Mouse (Mus musculus) adrenal gland (tissue): ENCODE results near the gene Dpy19l3.

ENCODE experiments used
- intact Hi-C: fragments of 180-260 bp; cut with DNase I; formaldehyde crosslinking; loops from one replicate; pipeline ENCODE4 v1.15.1; 2025

Dpy19l3 gene

GRCm38 (mm10) chr7:35753319-35754032 is 778 bp downstream of the Dpy19l3 start:
- intact Hi-C loops: no loop called here

- intact Hi-C loops: no loop called here
Measured at GRCm38 (mm10) chr7:35750873-35751272, 3.4 kb downstream of the Dpy19l3 start.

GRCm38 (mm10) chr7:35747397-35747964 is 6.8 kb downstream of the Dpy19l3 start:
- intact Hi-C loops: no loop called here

GRCm38 (mm10) chr7:35746686-35747396 is 7.4 kb downstream of the Dpy19l3 start:
- intact Hi-C loops: no loop called here

- intact Hi-C loops: no loop called here
Measured at GRCm38 (mm10) chr7:35745281-35745702, 9.0 kb downstream of the Dpy19l3 start.

GRCm38 (mm10) chr7:35744771-35745170 is 9.5 kb downstream of the Dpy19l3 start:
- intact Hi-C loops: loop anchor here (5.0 kb wide), 1 partner anchor 57 kb away; no protein-coding TSS in a partner anchor

- intact Hi-C loops: loop anchor here (5.0 kb wide), 1 partner anchor 55 kb away; no protein-coding TSS in a partner anchor
Measured at GRCm38 (mm10) chr7:35742310-35742709, 11.9 kb downstream of the Dpy19l3 start.

GRCm38 (mm10) chr7:35741858-35742257 is 12.4 kb downstream of the Dpy19l3 start:
- intact Hi-C loops: loop anchor here (5.0 kb wide), 1 partner anchor 55 kb away; no protein-coding TSS in a partner anchor

GRCm38 (mm10) chr7:35740489-35741230 is 13.6 kb downstream of the Dpy19l3 start:
- intact Hi-C loops: loop anchor here (5.0 kb wide), 1 partner anchor 53 kb away; no protein-coding TSS in a partner anchor

- intact Hi-C loops: no loop called here
Measured at GRCm38 (mm10) chr7:35738871-35739270, 15.4 kb downstream of the Dpy19l3 start.

GRCm38 (mm10) chr7:35733313-35734050 is 20.8 kb downstream of the Dpy19l3 start:
- intact Hi-C loops: no loop called here

GRCm38 (mm10) chr7:35732585-35733059 is 21.6 kb downstream of the Dpy19l3 start:
- intact Hi-C loops: no loop called here

GRCm38 (mm10) chr7:35729621-35730031 is 24.6 kb downstream of the Dpy19l3 start:
- intact Hi-C loops: no loop called here

- intact Hi-C loops: no loop called here
Measured at GRCm38 (mm10) chr7:35728376-35728775, 25.9 kb downstream of the Dpy19l3 start.

GRCm38 (mm10) chr7:35723035-35723434 is 31.2 kb downstream of the Dpy19l3 start:
- intact Hi-C loops: no loop called here

GRCm38 (mm10) chr7:35718421-35719178 is 35.7 kb downstream of the Dpy19l3 start:
- intact Hi-C loops: no loop called here

GRCm38 (mm10) chr7:35710366-35710765 is 43.9 kb downstream of the Dpy19l3 start:
- intact Hi-C loops: no loop called here

- intact Hi-C loops: no loop called here
Measured at GRCm38 (mm10) chr7:35708101-35708500, 46.2 kb downstream of the Dpy19l3 start.

GRCm38 (mm10) chr7:35699005-35699404 is 55.2 kb downstream of the Dpy19l3 start:
- intact Hi-C loops: no loop called here

GRCm38 (mm10) chr7:35698073-35698472 is 56.2 kb downstream of the Dpy19l3 start:
- intact Hi-C loops: no loop called here
